8 mouse cellular contexts compared by ENCODE assay signal in genomic region chr4:133813174-133813991, GRCm38 (mm10). TPM values are rescaled to one million over a fixed set of nuclear protein-coding genes. Genes with fewer than 3 reads are reported as not detected.
DNase-seq lines count a peak whose midpoint lies in the region; ATAC-seq and TF ChIP-seq lines count a peak whose summit lies in the region.

No protein-coding gene starts in this region.

- H3K9ac ChIP-seq in hindbrain, embryonic 14.5 days = peak overlapping the region; percentile 78

- no peaks in the 10 kb centered on the region for H3K9me3 ChIP-seq in hindbrain, embryonic 14.5 days (ENCODE audit: control insufficient read depth, low read length)

- in situ Hi-C loops in Patski (cut with MboI; ENCODE audit: low pct_unique_long_range_greater_than_20kb) = no loop called here

- H3K27me3 ChIP-seq in Patski = no peaks in the 10 kb centered on the region
- H3K27me3 ChIP-seq in hindbrain, embryonic 14.5 days (ENCODE audit: control insufficient read depth, insufficient read depth, low read length) = no peaks in the 10 kb centered on the region

- peaks cover 11% of the 10 kb centered on the region; the same call in 1 of the 2 replicates for H3K4me1 ChIP-seq in hindbrain, embryonic 14.5 days (replicated peaks; ENCODE audit: control insufficient read depth, insufficient read depth, low read length)

- WGBS in hindbrain, embryonic 14.5 days = under 1% methylated on average over 70 of the region's 101 CpGs

- POLR2A ChIA-PET in Patski (lab: Charles Lee) = interaction anchor here (0.6 to 1.7 kb wide), 6 partner anchors 14 to 84 kb away, joined by 3 to 10 read pairs (median 4); no protein-coding TSS in a partner anchor

- TF ChIP-seq CTCF in Patski (IDR thresholded peaks at IDR 0.05) = no peak

- H3K36me3 ChIP-seq in hindbrain, embryonic 14.5 days (replicated peaks; ENCODE audit: control insufficient read depth, insufficient read depth) = no peaks in the 10 kb centered on the region

- peak overlapping the region; percentile 59 for H3K4me3 ChIP-seq in hindbrain, embryonic 14.5 days (replicated peaks; ENCODE audit: low read length)

- peak; percentile 73 for DNase-seq in Patski (ENCODE audit: low read depth, low spot score)
- peak; percentile 96 to 97 for DNase-seq in cerebellum, postnatal 25 days
- peak; percentile 82 to 85 for DNase-seq in frontal cortex, postnatal 25 days (ENCODE audit: low spot score in 2 of 2)
- peak; percentile 93 for DNase-seq in hindbrain, embryonic 14.5 days (ENCODE audit: low spot score)
- peak; percentile 90 to 92 for DNase-seq in layer of hippocampus, postnatal 36 days
- DNase-seq in lung, postnatal 36 days = peak; percentile 97
- DNase-seq in retina, postnatal 1 day = peak; percentile 99
- peak; percentile 90 to 97 for DNase-seq in urinary bladder, adult 18-20 months (ENCODE audit: low spot score in 2 of 2)

- ATAC-seq in Patski = peak; percentile 78
- peak; percentile 90 for ATAC-seq in hindbrain, embryonic 14.5 days (ENCODE audit: low FRiP score)

- CTCF ChIA-PET in Patski (lab: Charles Lee) = interaction anchor here (1.1 kb wide), 1 partner anchor 39 kb away, joined by 4 read pairs; no protein-coding TSS in a partner anchor

- peak overlapping the region; percentile 98 for H3K27ac ChIP-seq in hindbrain, embryonic 14.5 days

- peak overlapping the region; percentile 61 for H3K4me2 ChIP-seq in hindbrain, embryonic 14.5 days (replicated peaks)

RNA-seq across cellular contexts. Expression of gene Arid1a, which starts 56.8 kb away (rescaled TPM):
- 33.2 TPM for polyA plus RNA-seq in Patski (2021)
- 35.5 and 37.8 TPM in 2 replicates for polyA plus RNA-seq in hindbrain, embryonic 14.5 days (2014; fragmentation: Nextera tagmentation; extraction: Ambion mirVana)
- 10 to 100 TPM; 75.1 to 87.6 TPM for total RNA-seq in layer of hippocampus, postnatal 36 days (2021)

Comparison
In these comparisons a context has a peak if more than half of its experiments do, and no peak if none do; other contexts are left out.
1. Peak in every context shown above with its lines: DNase-seq, ATAC-seq, H3K4me3 ChIP-seq and H3K27ac ChIP-seq.